Mouse (Mus musculus) left cerebral cortex, adult 2 months (tissue): ENCODE data around the gene Gpnmb. TPM values are rescaled to one million over a fixed set of nuclear protein-coding genes. Genes with fewer than 3 reads are reported as not detected.

Source experiments
- DNase-seq, 2 experiments: peaks; one replicate each; pipeline ENCODE4 v3.0.0; 2021 to 2022; ENCODE audit warnings: low spot score in 2 of 2, mixed read lengths in 1 of 2; ENCODE audit errors: extremely low spot score in 1 of 2
- H3K27ac ChIP-seq: fragments of 200-600 bp; 2 replicates; pipeline ENCODE4 v1.8.1; 2022
- H3K4me3 ChIP-seq: fragments of 200-600 bp; 2 replicates; pipeline ENCODE4 v1.8.1; 2022
- CTCF ChIP-seq: fragments of 200-600 bp; IDR thresholded peaks from 2 replicates; pipeline ENCODE4 v1.8.1; 2022; ENCODE audit warnings: antibody characterized with exemption, mild to moderate bottlenecking, moderate library complexity
- intact Hi-C: fragments of 180-260 bp; cut with DNase I; formaldehyde crosslinking; loops from one replicate; pipeline ENCODE4 v1.15.1; 2025
- total RNA-seq, 2 experiments: library from RNA; stranded (reverse); gene quantifications; 2 replicates each; pipeline ENCODE4 v1.2.3; 2021

Gene Gpnmb
- total RNA-seq, 2 experiments from 2014 or later: 1.3 to 2.5 TPM

DNA sequence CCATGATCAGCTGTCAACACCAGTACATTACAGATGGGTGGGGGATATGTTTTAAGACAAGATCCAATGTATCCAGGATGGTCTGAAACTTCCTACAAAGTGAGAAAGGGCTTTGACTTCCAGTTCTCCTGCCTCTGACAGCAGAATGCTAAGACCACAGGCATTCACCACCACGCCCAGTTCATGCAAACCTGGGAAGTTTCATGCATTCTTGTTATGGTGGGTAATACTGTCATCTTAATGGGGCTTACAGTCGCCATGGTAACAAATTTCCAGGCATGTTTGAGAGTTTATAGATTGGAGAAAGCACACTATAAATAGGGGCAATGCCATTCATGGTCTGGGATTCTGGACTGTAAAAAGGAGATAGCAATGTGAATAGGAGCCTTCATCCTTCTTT lies 72.8 kb downstream of the Gpnmb start:
- TF ChIP-seq CTCF: no peak
- H3K4me3 ChIP-seq: no peak overlapping the region
- H3K27ac ChIP-seq: no peak overlapping the region
- no peak for DNase-seq
- intact Hi-C loops: no loop called here

DNA sequence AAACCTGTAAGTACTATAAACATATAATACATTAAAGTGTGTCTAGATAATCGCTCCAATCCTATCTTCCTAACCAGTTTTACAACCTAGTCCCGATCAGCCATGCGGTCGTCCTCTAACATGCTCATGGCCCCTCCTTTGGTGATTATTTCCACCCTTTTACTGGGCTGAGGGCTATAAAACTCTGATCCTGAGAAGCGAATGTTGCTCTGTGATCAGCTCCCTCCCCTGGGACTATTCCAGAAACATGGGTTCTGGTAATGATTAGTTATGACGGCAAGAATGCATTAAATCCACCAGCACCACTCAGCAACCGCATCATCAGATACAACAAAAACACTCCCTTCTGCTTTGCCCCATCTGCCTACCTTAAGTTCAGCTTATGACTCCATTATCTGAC lies 77.5 kb downstream of the Gpnmb start:
- TF ChIP-seq CTCF: no peak

GRCm38 (mm10) chr6:49114457-49114856 lies 78.1 kb downstream of the Gpnmb start:
- intact Hi-C loops: no loop called here
- no peak overlapping the region for H3K4me3 ChIP-seq
- no peak for DNase-seq
- TF ChIP-seq CTCF: no peak
- no peak overlapping the region for H3K27ac ChIP-seq

More for the DNA sequence above, 77.5 kb downstream of the Gpnmb start:
- no peak overlapping the region for H3K27ac ChIP-seq
- intact Hi-C loops: no loop called here
- no peak overlapping the region for H3K4me3 ChIP-seq
- no peak for DNase-seq

GRCm38 (mm10) chr6:49115550-49115949 lies 79.2 kb downstream of the Gpnmb start:
- no peak overlapping the region for H3K4me3 ChIP-seq
- intact Hi-C loops: no loop called here
- TF ChIP-seq CTCF: no peak
- DNase-seq: no peak
- no peak overlapping the region for H3K27ac ChIP-seq

GRCm38 (mm10) chr6:49116241-49116640 lies 79.9 kb downstream of the Gpnmb start:
- H3K27ac ChIP-seq: no peak overlapping the region
- intact Hi-C loops: no loop called here
- no peak overlapping the region for H3K4me3 ChIP-seq
- DNase-seq: no peak
- no peak for TF ChIP-seq CTCF

DNA sequence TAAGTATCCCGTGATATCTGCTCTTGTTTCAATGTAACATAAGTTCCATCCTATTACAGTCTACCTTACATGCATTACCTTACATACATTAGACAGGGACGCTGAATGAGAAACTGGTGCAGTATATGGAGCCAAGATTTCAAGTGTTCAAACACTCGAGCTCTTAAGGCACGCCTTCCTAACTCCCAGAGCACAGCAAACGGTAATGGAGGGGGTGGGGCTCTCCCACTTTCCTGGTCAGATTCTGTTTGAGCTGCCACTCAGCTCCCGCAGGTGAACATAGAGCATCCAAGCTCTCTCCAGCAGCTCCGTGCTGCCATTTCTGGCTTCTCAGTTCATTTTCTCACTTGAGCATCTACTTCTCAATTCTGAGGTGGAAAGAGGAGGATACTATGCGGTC lies 82.1 kb downstream of the Gpnmb start:
- TF ChIP-seq CTCF: no peak
- DNase-seq: no peak
- Histone ChIP-seq H3K27ac (no peak overlapping the region), H3K4me3 (no peak overlapping the region)
- intact Hi-C loops: no loop called here

DNA sequence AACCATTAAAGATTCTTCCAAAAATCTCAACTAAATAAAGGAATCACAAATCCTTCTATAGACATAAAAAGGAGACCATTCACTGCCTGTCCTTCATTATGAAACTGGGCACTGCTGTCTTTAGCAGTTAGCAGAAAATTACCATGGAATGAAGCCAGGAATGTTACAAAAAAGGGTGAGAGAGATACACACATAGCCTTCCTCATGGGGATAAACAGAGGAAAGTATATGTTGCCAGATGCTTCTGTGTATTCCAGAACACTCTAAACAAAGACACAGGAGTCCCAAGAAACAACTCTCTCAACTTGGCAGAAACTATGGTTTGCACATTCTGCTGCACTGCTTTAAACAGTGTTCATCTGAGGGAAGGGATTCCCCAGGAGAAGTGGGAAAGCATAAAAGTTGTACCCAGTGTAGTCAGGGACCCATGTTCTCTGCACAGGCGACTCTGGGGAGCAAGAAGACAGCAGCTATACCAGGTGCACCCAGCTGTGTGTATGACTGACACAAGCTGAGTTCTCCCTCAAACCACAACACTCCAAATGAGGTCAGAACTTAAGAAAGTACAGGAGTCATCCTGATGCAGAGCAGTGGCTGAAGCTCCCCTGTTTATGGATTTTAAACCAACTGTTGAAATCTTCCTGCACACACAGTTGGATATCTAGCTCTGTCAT lies 83.3 kb downstream of the Gpnmb start:
- Histone ChIP-seq H3K27ac (no peak overlapping the region), H3K4me3 (no peak overlapping the region)
- intact Hi-C loops: no loop called here
- no peak for TF ChIP-seq CTCF
- DNase-seq: no peak

- no peak for TF ChIP-seq CTCF
- DNase-seq: no peak
- intact Hi-C loops: no loop called here
- no peak overlapping the region for H3K27ac ChIP-seq
- no peak overlapping the region for H3K4me3 ChIP-seq
These were observed 84.0 kb downstream of the Gpnmb start for GRCm38 (mm10) chr6:49120370-49120769.

Other genes starting within 250 kb of the Gpnmb start
- 10 to 100 TPM; 27.9 to 34.0 TPM for gene Tmem176a, start 195.6 kb upstream of the Gpnmb start, total RNA-seq
- 10 to 100 TPM; 50.5 to 51.6 TPM for gene Tmem176b, start 195.1 kb upstream of the Gpnmb start, total RNA-seq
- not detected for gene Aoc1, start 163.7 kb upstream of the Gpnmb start, total RNA-seq
- not detected for gene 1600015I10Rik, start 106.7 kb upstream of the Gpnmb start, total RNA-seq
- gene Doxl2, start 61.6 kb upstream of the Gpnmb start, total RNA-seq: not detected
- not detected for gene Svs1, start 49.7 kb upstream of the Gpnmb start, total RNA-seq
- gene Malsu1, start 37.2 kb downstream of the Gpnmb start, total RNA-seq: 10 to 100 TPM; 25.9 to 30.6 TPM
- under 1 TPM in 1 of 2 experiments, not detected in 1; 0.35 TPM for gene Igf2bp3, start 178.4 kb downstream of the Gpnmb start, total RNA-seq
- gene Tra2a, start 227.5 kb downstream of the Gpnmb start, total RNA-seq: 10 to 100 TPM; 75.5 to 90.0 TPM